Mouse (Mus musculus) lung, postnatal 0 days (tissue): ENCODE measurements at regions not wholly inside any gene's neighbourhood (a gene's known extent, or its start where the extent isn't known, plus 50 kb on each side); places are given as distances from the start of the nearest gene placed in this dataset.

Experiments
- ATAC-seq: fragments of 200-750 bp; cut with Nextera tagmentation; 2 replicates; pipeline ENCODE4 v1.8.0; 2017; ENCODE audit warnings: moderate library complexity
- DNase-seq: peaks from one replicate; pipeline ENCODE4 v3.0.0-alpha.2; 2016; ENCODE audit warnings: low spot score
- H3K27ac ChIP-seq: fragments of 300-500 bp; sonication (generic); 2 replicates; pipeline ENCODE4 v1.5.1; 2014; ENCODE audit warnings: antibody characterized with exemption, mild to moderate bottlenecking, low read length, mixed read lengths
- H3K27me3 ChIP-seq: fragments of 300-500 bp; sonication (generic); replicated peaks from 2 replicates; pipeline ENCODE4 v1.6.1; 2014; ENCODE audit warnings: low read length, mixed read lengths; ENCODE audit not compliant: insufficient read depth
- H3K36me3 ChIP-seq: fragments of 300-500 bp; sonication (generic); 2 replicates; pipeline ENCODE4 v1.6.1; 2014; ENCODE audit warnings: low read length, mixed read lengths; ENCODE audit not compliant: insufficient read depth
- H3K4me1 ChIP-seq: fragments of 300-500 bp; sonication (generic); 2 replicates; pipeline ENCODE4 v1.6.1; 2014; ENCODE audit warnings: antibody characterized with exemption, low read depth, low read length, mixed read lengths; ENCODE audit not compliant: insufficient read depth
- H3K4me2 ChIP-seq: fragments of 300-500 bp; sonication (generic); replicated peaks from 2 replicates; pipeline ENCODE4 v1.6.1; 2014; ENCODE audit warnings: low read depth, mild to moderate bottlenecking, low read length, moderate library complexity, mixed read lengths
- H3K4me3 ChIP-seq: fragments of 300-500 bp; sonication (generic); 2 replicates; pipeline ENCODE4 v1.5.1; 2014; ENCODE audit warnings: low read depth, low read length
- H3K9ac ChIP-seq: fragments of 300-500 bp; sonication (generic); replicated peaks from 2 replicates; pipeline ENCODE4 v1.6.1; 2014; ENCODE audit warnings: low read depth, mild to moderate bottlenecking
- H3K9me3 ChIP-seq: fragments of 300-500 bp; sonication (generic); 2 replicates; pipeline ENCODE4 v1.6.1; 2016; ENCODE audit warnings: low read length, mixed read lengths
- CTCF ChIP-seq: IDR thresholded peaks from 2 replicates; pipeline ENCODE4 v1.5.1; 2016; ENCODE audit warnings: antibody characterized with exemption, mild to moderate bottlenecking
- EP300 ChIP-seq: IDR thresholded peaks from 2 replicates; pipeline ENCODE4 v1.6.1; 2016; ENCODE audit warnings: antibody characterized with exemption, mild to moderate bottlenecking, control low read depth
- WGBS: fragments of 180-500 bp; shearing (Covaris S2); extraction: QIAGEN DNeasy Blood & Tissue Kit; methylation state at CpG from one replicate; pipeline ENCODE4 v1.1.7; 2014; 5-methylcytosine and 5-hydroxymethylcytosine counted together

GRCm38 (mm10) chr19:21166939-21167338 is 105.1 kb upstream of the Zfand5 start:
- ATAC-seq (no peak), DNase-seq (no peak)
- Histone ChIP-seq H3K27ac (no peak overlapping the region), H3K36me3 (no peaks in the 10 kb centered on the region), H3K27me3 (no peaks in the 10 kb centered on the region), H3K4me3 (no peak overlapping the region), H3K9me3 (no peaks in the 10 kb centered on the region), H3K9ac (no peak overlapping the region), H3K4me2 (no peak overlapping the region), H3K4me1 (no peaks in the 10 kb centered on the region)
- WGBS: 32% methylated on average over 4 of the region's 4 CpGs
- TF ChIP-seq EP300 (no peak), CTCF (no peak)

- no peaks in the 10 kb centered on the region for H3K36me3 ChIP-seq
- no peak overlapping the region for H3K4me2 ChIP-seq
- no peaks in the 10 kb centered on the region for H3K4me1 ChIP-seq
- no peak overlapping the region for H3K4me3 ChIP-seq
- no peak overlapping the region for H3K27ac ChIP-seq
- DNase-seq (no peak), ATAC-seq (no peak)
- H3K9me3 ChIP-seq: no peaks in the 10 kb centered on the region
- 57% methylated on average over 5 of the region's 5 CpGs for WGBS
- H3K27me3 ChIP-seq: no peaks in the 10 kb centered on the region
- no peak overlapping the region; the same call in 1 of the 2 replicates for H3K9ac ChIP-seq
- TF ChIP-seq CTCF (no peak), EP300 (no peak)
These were observed 105.6 kb upstream of the Zfand5 start for GRCm38 (mm10) chr19:21166465-21166860.

GRCm38 (mm10) chr19:21165763-21166464 is 106.2 kb upstream of the Zfand5 start:
- H3K27me3 ChIP-seq: no peaks in the 10 kb centered on the region
- H3K4me2 ChIP-seq: no peak overlapping the region
- ATAC-seq: no peak
- H3K4me1 ChIP-seq: no peaks in the 10 kb centered on the region
- WGBS: 40% methylated on average over 10 of the region's 10 CpGs
- H3K27ac ChIP-seq: no peak overlapping the region
- no peak overlapping the region for H3K4me3 ChIP-seq
- TF ChIP-seq EP300 (no peak), CTCF (no peak)
- H3K9me3 ChIP-seq: no peaks in the 10 kb centered on the region
- no peak overlapping the region; the same call in 1 of the 2 replicates for H3K9ac ChIP-seq
- DNase-seq: no peak
- H3K36me3 ChIP-seq: no peaks in the 10 kb centered on the region

DNA sequence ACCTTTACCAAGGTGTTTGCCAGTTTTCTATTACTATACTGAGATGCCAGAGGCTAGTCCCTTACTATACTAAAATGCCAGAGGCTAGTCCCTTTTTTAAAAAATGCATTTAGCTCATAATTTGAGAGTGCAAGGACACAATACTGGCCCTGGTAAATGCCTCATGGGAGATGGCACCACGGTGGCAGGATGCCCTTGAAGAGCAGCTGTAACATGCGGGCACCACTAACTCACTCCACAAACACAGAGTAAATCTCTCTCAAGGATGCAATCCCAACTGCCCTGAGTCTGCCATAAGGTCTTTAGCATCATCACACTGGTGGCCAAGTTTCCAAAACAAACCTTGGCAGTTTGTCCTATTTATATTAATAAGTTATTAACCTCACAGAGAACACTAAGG is 108.1 kb upstream of the Zfand5 start:
- H3K36me3 ChIP-seq: no peaks in the 10 kb centered on the region
- 89% methylated on average over 2 of the region's 2 CpGs for WGBS
- DNase-seq: no peak

GRCm38 (mm10) chr19:21160946-21161345 is 111.1 kb upstream of the Zfand5 start:
- 25% methylated on average over 4 of the region's 4 CpGs for WGBS
- Histone ChIP-seq H3K9me3 (no peaks in the 10 kb centered on the region), H3K9ac (no peak overlapping the region), H3K4me2 (no peak overlapping the region), H3K4me3 (no peak overlapping the region), H3K36me3 (no peaks in the 10 kb centered on the region), H3K27ac (no peak overlapping the region), H3K4me1 (no peaks in the 10 kb centered on the region), H3K27me3 (no peaks in the 10 kb centered on the region)
- DNase-seq (no peak), ATAC-seq (no peak)
- TF ChIP-seq CTCF (no peak), EP300 (no peak)

More for the DNA sequence above, 108.1 kb upstream of the Zfand5 start:
- no peaks in the 10 kb centered on the region for H3K27me3 ChIP-seq
- H3K4me2 ChIP-seq: no peak overlapping the region
- H3K4me1 ChIP-seq: no peaks in the 10 kb centered on the region
- H3K4me3 ChIP-seq: no peak overlapping the region
- no peak for TF ChIP-seq CTCF
- no peak for TF ChIP-seq EP300
- H3K9ac ChIP-seq: no peak overlapping the region
- no peaks in the 10 kb centered on the region for H3K9me3 ChIP-seq
- no peak overlapping the region for H3K27ac ChIP-seq
- ATAC-seq: no peak

- ATAC-seq: no peak
- DNase-seq: no peak
- H3K27ac ChIP-seq: no peak overlapping the region
These were observed 112.6 kb upstream of the Zfand5 start for GRCm38 (mm10) chr19:21159189-21160137.

More at GRCm38 (mm10) chr19:21159189-21160137, 112.6 kb upstream of the Zfand5 start:
- Histone ChIP-seq H3K9me3 (no peaks in the 10 kb centered on the region), H3K4me1 (no peaks in the 10 kb centered on the region), H3K4me2 (no peak overlapping the region), H3K36me3 (no peaks in the 10 kb centered on the region), H3K9ac (no peak overlapping the region), H3K27me3 (no peaks in the 10 kb centered on the region), H3K4me3 (no peak overlapping the region)
- WGBS: 69% methylated on average over 8 of the region's 8 CpGs
- TF ChIP-seq CTCF (no peak), EP300 (no peak)
